Mouse (Mus musculus): ENCODE measurements around the gene Acot11.
A peak's percentile ranks its signal among the peaks of the same experiment; 100 is the strongest.
"Not testable (repeated sequence)": the region's sequence is repeated elsewhere in the genome, so short reads cannot be mapped to it uniquely, and the experiment has no call there.

The Acot11 gene

DNA sequence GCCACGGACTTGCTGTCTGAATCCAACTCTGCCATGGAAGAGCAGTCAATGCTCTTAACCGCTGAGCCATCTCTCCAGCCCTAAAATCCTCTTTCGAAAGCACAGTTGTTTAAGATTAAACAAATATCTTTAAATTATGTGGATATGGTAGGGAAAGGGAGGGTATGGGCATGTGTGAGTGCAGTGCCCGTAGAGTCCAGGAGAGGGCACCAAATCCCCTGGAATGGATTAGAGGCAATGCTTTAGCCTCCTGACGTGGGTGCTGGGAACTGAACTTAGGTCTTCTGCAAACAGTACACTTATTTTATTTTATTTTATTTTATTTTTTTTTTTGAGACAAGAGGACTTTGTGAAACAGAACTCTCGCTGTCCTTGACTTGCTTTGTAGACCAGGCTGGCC, 5.2 kb upstream of the Acot11 start:
- peak in 1 of 2 experiments; percentile 52 for DNase-seq (ENCODE audit: low spot score in 2 of 2)

DNA sequence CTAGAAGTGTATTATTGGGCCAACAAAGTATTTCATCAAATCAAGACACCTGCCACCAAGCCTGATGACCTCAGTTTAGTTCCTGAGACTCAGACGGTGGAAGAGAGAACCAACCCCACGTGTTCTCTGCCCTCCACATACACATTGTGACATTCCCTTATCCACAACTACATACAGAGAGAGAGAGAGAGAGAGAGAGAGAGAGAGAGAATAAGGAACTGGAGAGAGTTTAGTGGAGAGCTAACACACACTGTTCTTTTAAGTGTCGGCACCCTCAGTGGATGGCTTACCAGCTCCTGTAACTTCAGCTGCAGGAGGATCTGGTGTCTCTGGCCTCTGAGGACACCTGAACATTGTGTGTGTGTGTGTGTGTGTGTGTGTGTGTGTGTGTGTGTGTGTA, 2.5 kb upstream of the Acot11 start:
- no peak for DNase-seq (ENCODE audit: low spot score in 2 of 2)

DNA sequence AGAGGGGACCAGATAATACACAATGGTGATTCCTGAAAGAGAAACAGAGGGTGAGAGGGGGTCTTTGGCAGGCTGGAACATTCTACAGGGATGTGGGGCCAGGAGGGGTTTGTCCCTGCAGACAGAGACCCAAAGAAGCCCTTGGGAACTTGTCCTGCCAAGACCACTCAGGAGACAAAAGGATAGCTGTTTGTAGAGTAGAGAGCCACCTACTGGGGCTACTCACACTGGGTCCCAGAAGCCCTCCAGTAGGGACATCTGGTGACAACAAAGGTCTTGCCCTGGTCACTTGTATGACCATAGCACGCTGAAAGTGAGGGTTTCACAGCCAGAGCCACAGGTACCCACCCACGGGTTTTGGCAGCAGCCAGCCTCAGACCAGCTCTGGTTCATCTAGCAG, 1.1 kb upstream of the Acot11 start:
- DNase-seq (ENCODE audit: low spot score in 2 of 2), result no peak

DNA sequence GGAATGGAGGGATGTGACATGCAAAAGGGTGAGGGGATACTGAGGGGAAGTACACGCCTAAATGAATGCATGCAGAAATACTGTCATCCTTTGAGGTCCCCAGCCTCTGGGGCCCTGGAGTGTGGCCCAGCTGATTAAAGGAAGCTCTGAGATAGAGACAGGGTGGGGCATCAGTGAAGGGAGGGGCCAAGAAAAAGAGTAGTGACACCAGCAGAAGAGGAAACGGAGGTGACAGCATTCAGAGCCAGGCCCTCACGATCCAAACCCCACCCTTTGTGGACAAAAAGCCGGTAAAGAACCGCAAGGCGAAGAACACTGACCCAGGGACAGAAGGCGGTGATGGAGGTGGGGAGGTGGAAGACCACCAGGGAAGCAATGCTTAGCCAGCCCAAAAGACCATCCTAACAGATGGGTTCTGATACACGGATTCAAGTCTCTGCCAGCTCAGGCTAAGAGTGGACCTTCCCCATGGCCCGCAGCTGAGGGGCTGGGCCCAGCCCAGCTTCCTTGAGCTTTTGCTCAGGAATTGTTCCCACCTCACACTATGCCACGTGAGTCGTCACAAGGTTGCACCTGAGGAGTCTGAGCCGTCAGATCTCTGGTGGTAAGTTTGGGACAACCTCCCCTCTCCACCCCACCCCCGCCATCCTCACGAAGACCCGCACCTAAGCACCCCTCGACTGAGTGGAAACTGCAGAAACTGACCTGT, 443 bp downstream of the Acot11 start:
- peak in 1 of 2 experiments; percentile 23 for DNase-seq (ENCODE audit: low spot score in 2 of 2)

DNA sequence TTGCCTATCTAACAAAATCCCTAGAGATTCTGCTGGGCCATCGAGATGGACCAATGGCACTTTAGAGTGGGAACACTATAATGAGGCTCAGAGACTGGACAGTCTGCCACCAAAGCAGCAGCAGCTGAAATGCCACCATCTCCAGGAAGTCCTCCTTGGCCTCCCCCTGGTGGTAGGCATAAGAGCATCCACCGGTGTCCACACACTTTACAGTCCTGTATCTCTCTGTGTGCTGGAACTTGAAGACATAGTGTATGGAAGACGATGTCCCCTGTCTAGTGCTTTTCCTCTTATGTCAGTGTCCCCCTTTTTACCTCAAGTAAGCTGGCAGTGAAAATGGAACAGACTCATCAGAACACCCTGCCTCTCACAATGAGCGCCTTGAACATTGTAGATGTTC, 1.0 kb downstream of the Acot11 start:
- peak in 1 of 2 experiments; percentile 25 for DNase-seq (ENCODE audit: low spot score in 2 of 2)

DNA sequence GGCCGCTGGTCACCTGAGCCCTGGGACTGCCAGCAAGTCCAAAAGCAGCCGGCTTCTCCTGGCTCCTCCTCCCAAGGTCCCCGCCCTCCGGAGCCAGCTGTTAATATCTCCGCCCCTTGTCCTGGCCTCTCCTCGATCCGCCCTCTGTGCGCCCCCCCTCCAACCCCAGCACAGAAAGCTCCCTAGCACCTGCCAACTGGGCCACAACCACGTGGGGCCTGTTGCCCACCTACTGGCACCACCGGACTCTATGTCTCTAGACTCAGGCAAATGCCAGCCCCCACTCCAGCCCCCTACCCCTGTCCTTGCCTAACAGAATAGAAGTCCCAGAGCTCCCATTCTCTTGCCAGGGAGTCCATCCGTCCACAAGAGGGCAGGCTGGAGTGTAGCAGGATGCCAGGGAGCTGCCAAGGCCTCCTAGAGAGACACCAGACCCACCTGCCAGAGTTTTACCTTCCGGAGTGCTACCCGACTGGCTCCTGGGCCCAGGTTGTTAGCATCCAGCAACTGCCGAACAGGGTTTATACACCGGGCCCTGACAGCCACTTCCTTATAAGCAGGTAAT, 4.9 kb downstream of the Acot11 start:
- peak; percentile 48 to 73 for DNase-seq (ENCODE audit: low spot score in 2 of 2)

DNA sequence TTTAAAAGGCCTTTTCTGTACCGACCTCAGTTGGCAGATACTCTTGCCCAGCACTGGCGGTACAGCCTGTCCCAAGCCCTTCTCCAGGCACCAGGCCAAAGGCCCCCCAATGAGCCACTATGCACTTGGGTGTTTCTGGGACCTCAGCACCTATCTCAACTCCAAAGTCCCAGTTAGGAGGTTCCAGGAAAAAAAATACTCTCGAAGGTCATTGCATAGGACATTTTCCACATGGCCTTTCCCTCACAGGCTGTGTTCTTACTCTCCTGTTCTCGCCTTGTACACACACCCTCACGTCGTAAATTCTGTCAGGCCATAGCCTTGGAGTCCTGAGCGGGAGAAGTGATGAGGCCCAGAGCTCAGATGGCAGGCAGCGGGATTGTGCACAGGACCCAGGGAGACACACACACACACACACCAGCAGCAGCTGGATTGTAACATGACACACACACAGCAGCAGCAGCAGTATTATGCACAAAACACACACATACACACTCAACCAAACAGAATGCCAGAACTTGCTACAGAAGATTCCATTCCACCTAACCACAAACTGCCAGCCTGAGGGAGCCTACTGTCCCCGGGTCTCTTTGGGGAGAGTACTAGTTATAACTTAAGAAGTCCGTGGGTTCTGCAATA, 5.8 kb downstream of the Acot11 start:
- DNase-seq (ENCODE audit: low spot score in 2 of 2), result no peak

DNA sequence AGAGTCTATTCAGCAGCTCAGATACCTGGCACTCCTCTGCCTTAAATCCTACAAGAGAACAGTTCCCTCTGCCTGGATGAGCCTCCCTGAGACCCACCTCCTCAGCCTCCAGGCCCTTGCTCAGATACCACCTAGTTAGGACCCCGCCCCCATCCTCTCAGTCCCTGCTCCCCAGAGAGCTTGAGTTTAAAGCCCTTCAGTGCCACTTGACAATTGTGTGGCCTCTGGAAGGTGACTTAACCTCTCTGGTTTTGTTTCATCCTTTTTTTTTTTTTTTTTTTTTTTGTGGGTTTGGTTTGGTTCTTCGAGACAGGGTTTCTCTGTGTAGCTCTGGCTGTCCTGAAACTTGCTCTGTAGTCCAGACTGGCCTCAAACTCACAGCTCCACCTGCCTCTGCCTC, 9.5 kb downstream of the Acot11 start:
- no peak for DNase-seq (ENCODE audit: low spot score in 2 of 2)

DNA sequence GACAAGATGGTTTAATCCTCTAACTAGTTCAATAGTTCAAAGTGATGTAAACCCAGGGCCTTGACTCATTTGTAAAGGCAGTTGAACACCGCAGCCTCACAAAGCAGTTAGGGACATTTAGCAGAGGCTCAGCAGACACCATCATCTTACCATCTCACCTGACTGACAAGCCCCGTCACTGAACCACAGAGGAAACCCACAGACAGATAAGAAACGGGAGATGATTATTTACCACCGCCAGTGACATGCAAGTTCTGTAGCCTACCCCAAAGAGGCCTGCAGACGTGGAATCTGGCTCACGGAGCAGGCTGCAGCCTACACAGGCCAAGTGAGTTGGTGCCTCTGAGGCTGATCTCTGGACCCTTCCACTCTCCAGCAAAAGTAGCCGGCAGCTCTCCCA, 10.6 kb downstream of the Acot11 start:
- peak; percentile 16 to 17 for DNase-seq (ENCODE audit: low spot score in 2 of 2)

DNA sequence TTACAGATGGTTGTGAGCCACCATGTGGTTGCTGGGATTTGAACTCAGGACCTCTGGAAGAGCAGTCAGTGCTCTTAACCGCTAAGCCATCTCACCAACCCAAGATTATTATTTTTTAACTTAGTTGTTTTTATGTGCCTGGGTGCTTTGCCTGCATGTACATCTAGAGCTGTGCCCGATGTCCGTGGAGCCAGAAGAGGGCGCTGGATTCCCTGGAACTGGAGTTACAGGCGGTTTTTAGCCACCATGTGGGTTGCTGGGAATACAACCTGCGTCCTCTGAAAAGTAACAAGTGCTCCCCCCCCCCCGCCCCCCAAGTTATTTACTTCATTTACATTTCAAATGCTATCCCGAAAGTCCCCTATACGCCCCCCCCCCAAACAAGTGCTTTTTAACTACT, 11.0 kb downstream of the Acot11 start:
- DNase-seq (ENCODE audit: low spot score in 2 of 2), result not testable (repeated sequence)

DNA sequence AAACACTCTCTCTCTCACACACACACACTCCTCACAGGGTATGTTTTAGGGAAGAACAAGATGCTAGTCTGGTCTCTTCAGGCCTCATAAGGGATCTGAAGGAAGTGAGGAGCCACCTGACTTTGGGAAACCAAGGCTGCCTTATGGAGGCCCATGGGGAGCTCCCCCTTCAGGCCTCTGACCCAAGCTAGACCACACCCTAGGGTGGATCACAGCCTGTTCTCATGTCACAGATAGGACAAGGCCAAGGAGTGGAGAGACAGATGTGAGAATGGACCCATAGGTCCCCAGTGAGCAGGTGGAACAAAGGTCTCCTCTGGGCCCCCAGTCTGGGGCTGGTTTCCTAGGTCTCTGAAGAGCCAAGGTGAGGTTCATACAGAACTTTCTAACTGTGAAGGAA, 12.5 kb downstream of the Acot11 start:
- DNase-seq (ENCODE audit: low spot score in 2 of 2), result no peak

DNA sequence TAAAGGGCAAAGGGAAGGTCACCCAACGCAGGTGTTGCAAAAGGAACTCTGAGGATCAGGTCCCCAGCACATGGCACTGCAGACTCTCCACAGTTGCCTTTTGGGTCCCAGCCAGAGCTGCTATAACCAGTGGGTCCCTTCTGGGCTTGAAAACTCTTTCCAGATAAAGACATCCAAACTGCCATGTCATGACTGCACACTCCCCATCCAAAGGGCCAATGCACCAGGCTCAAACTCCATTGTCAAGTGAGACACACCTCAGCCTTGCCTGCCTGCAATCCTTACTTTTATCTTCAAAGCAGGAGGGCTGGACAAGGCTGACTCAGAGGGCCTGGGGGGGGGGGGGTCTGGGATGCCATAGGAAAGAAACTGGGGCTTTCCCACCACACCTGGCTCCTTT, 13.9 kb downstream of the Acot11 start:
- DNase-seq (ENCODE audit: low spot score in 2 of 2), result no peak

DNA sequence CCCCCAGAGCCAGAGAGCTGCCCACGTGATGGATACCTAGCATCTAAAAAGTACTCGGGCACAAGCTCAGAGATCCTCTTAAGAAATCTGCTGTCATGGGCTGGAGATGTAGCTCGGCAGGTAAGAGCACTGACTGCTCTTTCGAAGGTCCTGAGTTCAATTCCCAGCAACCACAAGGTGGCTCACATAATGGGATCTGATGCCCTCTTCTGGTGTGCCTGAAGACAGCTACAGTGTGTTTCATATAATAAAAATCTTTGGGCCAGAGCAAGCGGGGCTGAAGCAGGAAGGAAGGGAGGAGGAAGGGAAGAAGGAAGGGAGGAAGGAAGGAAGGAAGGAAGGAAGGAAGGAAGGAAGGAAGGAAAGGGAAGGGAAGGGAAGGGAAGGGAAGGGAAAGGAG, 14.6 kb downstream of the Acot11 start:
- not testable (repeated sequence) for DNase-seq (ENCODE audit: low spot score in 2 of 2)

DNA sequence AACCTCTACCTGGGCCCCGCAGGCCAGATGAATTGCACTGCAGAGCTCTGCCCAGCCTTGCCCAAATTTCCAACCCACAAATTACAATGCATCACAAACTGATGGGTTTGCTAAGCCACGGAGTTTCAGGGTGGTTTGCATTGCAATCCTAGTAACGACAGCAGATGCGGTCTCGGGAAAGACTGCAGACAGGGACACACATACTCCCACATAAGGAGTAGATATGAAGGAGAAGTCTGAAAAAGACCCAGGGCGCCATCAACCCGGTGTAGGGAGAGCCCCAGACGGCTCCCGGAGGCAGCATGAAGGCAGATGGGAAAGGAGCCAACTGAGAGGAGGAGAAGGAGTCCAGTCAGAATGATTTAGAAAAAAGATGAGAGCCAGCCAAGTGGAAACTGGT, 15.1 kb downstream of the Acot11 start:
- no peak for DNase-seq (ENCODE audit: low spot score in 2 of 2)

DNA sequence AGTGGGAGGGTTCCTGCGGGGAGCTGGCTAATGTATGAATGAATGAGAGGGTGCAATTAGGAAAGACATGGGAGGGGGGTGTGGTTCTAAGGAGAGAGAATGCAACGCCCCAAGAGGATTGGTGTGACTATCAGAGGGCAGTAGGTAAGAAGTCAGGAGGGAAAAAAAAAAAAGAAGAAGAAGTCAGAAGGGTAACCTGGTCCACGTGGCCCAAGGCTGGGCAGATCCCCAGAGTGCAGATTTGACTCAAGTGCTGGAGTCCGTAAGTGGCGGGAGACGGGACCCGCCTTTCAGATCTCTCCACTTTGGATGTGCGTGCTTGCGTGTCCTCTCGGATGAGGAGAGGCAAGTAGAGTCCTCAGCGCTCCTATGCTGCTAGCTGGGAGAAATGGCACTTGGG, 16.2 kb downstream of the Acot11 start:
- DNase-seq (ENCODE audit: low spot score in 2 of 2), result no peak

DNA sequence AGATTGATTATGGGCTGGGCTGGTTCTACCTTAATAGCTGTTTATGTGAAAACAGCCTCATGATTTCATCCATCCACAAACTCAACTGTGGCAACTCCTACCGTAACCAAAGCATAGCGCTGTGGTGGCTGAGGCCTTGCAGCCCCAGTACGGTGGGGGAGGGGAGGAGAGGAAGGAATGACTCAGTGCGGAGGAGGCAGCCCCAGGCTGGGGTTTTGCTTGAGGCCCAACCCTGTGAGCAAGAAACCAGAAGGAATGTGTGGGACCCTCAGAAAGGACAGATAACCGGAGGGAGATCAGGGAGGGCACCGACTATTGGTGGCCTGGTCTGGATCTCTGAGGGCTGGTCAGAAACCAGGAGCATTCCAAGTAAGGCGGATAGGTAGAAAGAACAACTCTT, 17.0 kb downstream of the Acot11 start:
- DNase-seq (ENCODE audit: low spot score in 2 of 2), result peak; percentile 55 to 69

DNA sequence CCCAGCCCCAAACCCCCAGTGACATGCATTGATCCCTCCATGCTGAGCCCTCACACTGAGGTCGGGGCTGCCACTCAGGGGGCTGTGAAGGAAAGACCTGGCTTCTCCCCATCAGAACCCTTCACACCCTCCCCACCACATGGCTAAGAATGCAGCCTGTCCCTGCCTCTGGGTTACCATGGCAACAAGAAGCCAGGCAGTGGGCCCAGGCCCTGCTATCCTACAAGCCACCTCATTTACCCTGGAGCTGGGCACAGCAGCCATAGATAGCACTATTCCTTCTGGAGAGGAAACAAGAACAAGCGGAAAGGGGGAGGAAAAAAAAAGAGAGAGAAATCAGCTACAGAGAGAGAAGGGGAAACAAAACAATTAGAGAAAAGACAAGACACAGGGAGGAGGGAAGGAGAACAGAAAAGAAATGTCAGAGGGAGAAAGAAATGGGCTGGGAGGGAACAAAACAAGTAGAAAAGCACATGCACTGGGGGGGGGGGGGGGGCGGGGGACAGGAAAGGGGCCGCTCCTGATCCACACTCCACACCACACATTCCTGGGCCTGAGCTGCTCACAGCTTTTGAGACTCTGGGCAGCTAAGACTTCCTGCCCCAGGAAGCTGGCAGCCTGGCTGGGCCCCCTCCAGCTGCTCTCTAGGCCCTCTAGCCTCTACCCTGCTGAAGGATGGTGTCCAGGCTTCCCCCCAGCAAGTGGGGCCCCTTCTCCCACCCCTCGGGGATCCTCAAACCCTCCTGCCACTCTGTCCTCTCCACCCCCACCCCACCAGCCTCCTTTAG, 18.9 kb downstream of the Acot11 start:
- no peak for DNase-seq (ENCODE audit: low spot score in 2 of 2)

DNA sequence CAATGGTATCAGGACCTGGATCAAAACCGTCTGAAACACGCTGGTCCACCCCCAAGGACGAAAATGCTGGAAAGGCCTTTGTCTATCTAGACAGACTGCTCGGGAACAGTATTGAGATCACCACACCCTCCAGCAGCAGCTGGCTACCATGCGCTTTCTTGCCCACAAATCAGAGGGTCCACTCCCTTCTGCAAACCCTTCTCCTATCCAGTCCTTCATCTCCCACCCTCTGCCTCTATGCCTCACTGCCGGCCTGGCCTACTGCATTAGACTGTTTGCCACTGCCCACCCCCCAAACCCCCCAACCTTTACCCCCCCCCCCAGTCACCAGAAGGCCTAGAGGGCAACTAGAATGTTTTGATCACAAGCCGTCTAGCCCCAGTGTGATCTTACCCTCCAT, 19.5 kb downstream of the Acot11 start:
- no peak for DNase-seq (ENCODE audit: low spot score in 2 of 2)

DNA sequence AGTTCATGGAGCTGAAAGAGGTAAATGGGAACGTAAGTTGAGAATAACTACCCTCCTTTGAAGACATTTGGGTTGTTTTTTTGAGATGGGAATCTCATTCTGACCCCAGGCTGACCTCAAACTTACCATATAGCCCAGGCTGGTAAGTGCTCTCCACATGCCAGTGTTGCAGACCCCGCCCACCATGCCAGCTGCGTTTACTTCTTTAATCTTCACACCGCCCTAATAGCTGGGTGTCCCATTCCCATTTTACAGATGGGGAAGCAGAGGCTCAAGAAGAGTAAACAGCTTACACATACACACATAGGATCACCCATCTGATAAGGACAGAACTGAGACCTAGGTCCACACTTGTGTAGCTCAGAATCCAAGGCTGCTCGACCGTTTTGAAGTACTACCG, 20.0 kb downstream of the Acot11 start:
- no peak for DNase-seq (ENCODE audit: low spot score in 2 of 2)

DNA sequence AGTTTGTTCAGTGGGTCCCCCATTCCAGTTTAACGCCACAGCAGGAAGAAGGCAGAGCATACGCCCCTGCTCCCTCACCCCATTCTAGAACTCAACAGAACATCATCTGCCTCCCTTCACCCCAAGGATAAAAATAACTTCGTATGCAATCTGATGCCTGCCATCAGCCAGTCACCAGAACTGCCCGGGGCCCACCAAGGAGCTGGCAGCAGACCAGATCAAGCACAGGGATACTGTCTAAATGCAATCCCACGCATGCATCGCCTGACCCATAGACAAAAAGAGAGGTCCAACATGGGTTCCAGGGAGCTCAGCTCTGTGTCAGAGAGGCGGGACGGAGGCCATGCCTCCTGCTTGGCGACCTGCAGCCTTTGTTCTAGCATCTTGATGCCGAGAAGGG, 21.7 kb downstream of the Acot11 start:
- DNase-seq (ENCODE audit: low spot score in 2 of 2), result no peak

DNA sequence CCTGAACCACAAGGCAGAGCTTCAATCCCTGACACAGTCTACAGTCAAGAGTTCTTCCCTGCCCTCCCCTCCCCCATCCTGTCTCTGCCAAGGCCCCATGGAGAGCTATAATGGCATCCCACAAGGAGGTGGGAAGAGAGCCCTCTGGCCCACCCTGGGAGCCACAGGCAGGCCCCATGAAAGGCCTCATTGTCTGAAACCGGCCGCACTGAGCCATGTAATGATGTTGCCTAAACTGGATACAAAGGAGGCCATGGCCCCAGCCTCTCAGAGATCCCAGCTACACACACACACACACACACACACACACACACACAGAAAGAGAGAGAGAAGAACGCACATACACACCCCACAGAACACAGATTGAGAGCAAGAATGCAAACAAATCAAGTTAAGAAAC, 24.8 kb downstream of the Acot11 start:
- no peak for DNase-seq (ENCODE audit: low spot score in 2 of 2)

DNA sequence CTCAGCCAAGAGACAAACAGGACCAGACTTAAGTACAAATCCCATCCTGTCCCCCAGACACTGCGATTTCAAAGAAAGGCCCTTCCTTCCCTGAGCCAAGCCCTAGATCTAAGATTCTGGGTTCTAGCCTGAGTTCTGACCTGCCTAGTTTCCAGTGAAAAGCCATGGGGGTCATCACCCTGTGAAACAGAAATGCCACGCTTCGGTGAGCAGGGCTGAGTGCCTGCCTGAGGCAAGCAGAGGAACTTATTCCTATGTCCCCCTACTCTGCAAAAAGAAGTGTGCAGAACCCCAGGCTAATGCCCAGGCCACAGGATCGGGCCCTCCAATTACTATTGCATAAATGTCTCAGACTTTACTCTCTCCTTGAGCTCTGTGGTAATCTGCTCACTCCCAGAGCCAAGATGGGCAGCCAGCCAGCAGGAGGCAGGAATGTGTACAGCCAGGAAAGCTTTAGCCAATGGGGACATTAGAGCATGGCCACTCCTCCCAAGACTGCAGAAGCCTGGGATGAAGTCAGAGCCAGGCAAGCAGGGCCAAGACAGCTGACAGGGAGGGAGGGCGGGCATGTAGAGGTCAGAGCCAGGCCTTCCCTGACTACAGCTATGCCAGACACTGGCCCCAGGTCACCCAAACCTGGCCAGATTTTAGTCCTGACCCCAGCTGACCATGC, 26.5 kb downstream of the Acot11 start:
- no peak for DNase-seq (ENCODE audit: low spot score in 2 of 2)
